Mouse (Mus musculus) lung, postnatal 0 days (tissue): ENCODE measurements around the gene Arhgef18.

Source experiments
- CTCF ChIP-seq: IDR thresholded peaks from 2 replicates; pipeline ENCODE4 v1.5.1; 2016; ENCODE audit warnings: antibody characterized with exemption, mild to moderate bottlenecking
- EP300 ChIP-seq: IDR thresholded peaks from 2 replicates; pipeline ENCODE4 v1.6.1; 2016; ENCODE audit warnings: antibody characterized with exemption, mild to moderate bottlenecking, control low read depth

GRCm38 (mm10) chr8:3429966-3430365 lies 37.2 kb downstream of the Arhgef18 start:
- peak; percentile 36; the same call in 1 of the 2 replicates for TF ChIP-seq EP300
- TF ChIP-seq CTCF: no peak
